ENCODE assay signal across 21 mouse cellular contexts in genomic region chr13:81237947-81238346, GRCm38 (mm10).
DNase-seq lines count a peak whose midpoint lies in the region; ATAC-seq and TF ChIP-seq lines count a peak whose summit lies in the region.
"Had no signal": no experiment of that assay in that cellular context is flagged by ENCODE, and none has a peak within 500 bp of the region (broad histone marks: within the 10 kb centered on the region; RNA-seq: fewer than 3 reads in every experiment).

No protein-coding gene starts in this region.

- peak; percentile 74 for DNase-seq in heart, adult 11 months
- no peak for DNase-seq in heart, postnatal 10 days
- DNase-seq in midbrain, postnatal 0 days (ENCODE audit: low spot score), result peak; percentile 12
- DNase-seq in brain, adult 2 months (ENCODE audit: low read depth, low spot score), result peak; percentile 12
- DNase-seq in urinary bladder, postnatal 14 days (ENCODE audit: low spot score), result no peak
- DNase-seq: adrenal gland, adult 2 months; cerebellum, adult 2 months; kidney, adult 2 months; kidney, postnatal 25 days; right cerebral cortex, postnatal 4 days; thymus, postnatal 25 days had no signal

- H3K4me1 ChIP-seq in midbrain, postnatal 0 days (ENCODE audit: insufficient read depth, low read length), result no peaks in the 10 kb centered on the region
- no peaks in the 10 kb centered on the region for H3K4me1 ChIP-seq in midbrain, embryonic 15.5 days
- H3K4me1 ChIP-seq: forebrain, embryonic 13.5 days; heart, embryonic 15.5 days; lung, embryonic 15.5 days; midbrain, embryonic 13.5 days had no signal

- no peak overlapping the region for H3K9ac ChIP-seq in midbrain, postnatal 0 days (replicated peaks; ENCODE audit: low read length, poor library complexity, severe bottlenecking)
- no peak overlapping the region for H3K9ac ChIP-seq in midbrain, embryonic 15.5 days
- H3K9ac ChIP-seq: forebrain, embryonic 13.5 days; heart, embryonic 15.5 days; liver, embryonic 14.5 days; lung, embryonic 15.5 days; midbrain, embryonic 13.5 days had no signal

- ATAC-seq in midbrain, postnatal 0 days (ENCODE audit: low FRiP score), result 0 out of 2 replicates have a peak, but pooled peaks have one; percentile 35
- no peak for ATAC-seq in midbrain, embryonic 15.5 days (replicated peaks)
- ATAC-seq in activated CD4-positive, CD25-positive, alpha-beta regulatory T cell, adult 4 months, result no peak
- ATAC-seq: CD4-positive, CD25-positive, alpha-beta regulatory T cell, adult 4 months; forebrain, embryonic 13.5 days; midbrain, embryonic 13.5 days had no signal

- H3K4me2 ChIP-seq in midbrain, postnatal 0 days (ENCODE audit: low read depth, low read length, poor library complexity, severe bottlenecking), result no peak overlapping the region
- H3K4me2 ChIP-seq in midbrain, embryonic 15.5 days, result no peak overlapping the region
- H3K4me2 ChIP-seq: forebrain, embryonic 13.5 days; heart, embryonic 15.5 days; lung, embryonic 15.5 days; midbrain, embryonic 13.5 days had no signal

- no peaks in the 10 kb centered on the region for H3K36me3 ChIP-seq in midbrain, postnatal 0 days (ENCODE audit: insufficient read depth, low read length)
- H3K36me3 ChIP-seq in midbrain, embryonic 15.5 days (replicated peaks), result no peaks in the 10 kb centered on the region
- H3K36me3 ChIP-seq: G1E; heart, embryonic 15.5 days; lung, embryonic 15.5 days had no signal

- H3K4me3 ChIP-seq in midbrain, postnatal 0 days (ENCODE audit: low read depth, low read length), result no peak overlapping the region
- no peak overlapping the region for H3K4me3 ChIP-seq in midbrain, embryonic 15.5 days
- H3K4me3 ChIP-seq: erythroblast, embryonic 14.5 days; forebrain, embryonic 13.5 days; heart, embryonic 15.5 days; lung, embryonic 15.5 days; midbrain, embryonic 13.5 days had no signal

- no peak for TF ChIP-seq CTCF in midbrain, postnatal 0 days (IDR thresholded peaks at IDR 0.05)

- intact Hi-C loops in heart, postnatal 10 days (cut with DNase I), result loop anchor here (10.0 kb wide), 1 partner anchor 127 kb away; no protein-coding TSS in a partner anchor

- 86% methylated on average over 5 of the region's 5 CpGs for WGBS in midbrain, postnatal 0 days
- WGBS in midbrain, embryonic 15.5 days, result 88% methylated on average over 5 of the region's 5 CpGs

- no peaks in the 10 kb centered on the region for H3K9me3 ChIP-seq in midbrain, postnatal 0 days (ENCODE audit: low read length)
- no peaks in the 10 kb centered on the region for H3K9me3 ChIP-seq in midbrain, embryonic 15.5 days
- H3K9me3 ChIP-seq: forebrain, embryonic 13.5 days; G1E; heart, embryonic 15.5 days; lung, embryonic 15.5 days; midbrain, embryonic 13.5 days had no signal

- no peak overlapping the region for H3K27ac ChIP-seq in midbrain, postnatal 0 days (ENCODE audit: low read depth, low read length)
- H3K27ac ChIP-seq in midbrain, embryonic 15.5 days, result no peak overlapping the region
- H3K27ac ChIP-seq: forebrain, embryonic 13.5 days; heart, embryonic 15.5 days; liver, embryonic 14.5 days; lung, embryonic 15.5 days; midbrain, embryonic 13.5 days had no signal

- H3K27me3 ChIP-seq in midbrain, postnatal 0 days (ENCODE audit: insufficient read depth, low read length), result no peaks in the 10 kb centered on the region
- no peaks in the 10 kb centered on the region for H3K27me3 ChIP-seq in midbrain, embryonic 15.5 days (replicated peaks)
- H3K27me3 ChIP-seq: forebrain, embryonic 13.5 days; heart, embryonic 15.5 days; lung, embryonic 15.5 days; midbrain, embryonic 13.5 days had no signal

Comparison
In these comparisons a context has a peak if more than half of its experiments do, and no peak if none do; other contexts are left out.
1. DNase-seq: peak in heart, adult 11 months (single experiment), midbrain, postnatal 0 days (single experiment) and brain, adult 2 months (single experiment); none in heart, postnatal 10 days (0 of 2) and urinary bladder, postnatal 14 days (single experiment).